Mouse (Mus musculus) small intestine, adult 2 months (tissue): ENCODE data around the gene Syncrip. TPM values are rescaled to one million over a fixed set of nuclear protein-coding genes. Genes with fewer than 3 reads are reported as not detected.

Experiments used
- H3K27ac ChIP-seq: fragments of 200-500 bp; 2 replicates; pipeline ENCODE4 v1.5.1; 2012; ENCODE audit warnings: low read depth, low read length, control low read depth, inconsistent platforms; ENCODE audit not compliant: insufficient read depth
- H3K27me3 ChIP-seq: fragments of 200-500 bp; 2 replicates; pipeline ENCODE4 v1.6.1; 2012; ENCODE audit warnings: mild to moderate bottlenecking, moderate library complexity, low read length, inconsistent platforms; ENCODE audit not compliant: control insufficient read depth, insufficient read depth
- H3K36me3 ChIP-seq: fragments of 200-500 bp; 2 replicates; pipeline ENCODE4 v1.6.1; 2012; ENCODE audit warnings: mild to moderate bottlenecking, low read length, control low read depth, inconsistent platforms; ENCODE audit not compliant: control insufficient read depth, insufficient read depth
- H3K4me1 ChIP-seq: fragments of 200-500 bp; 2 replicates; pipeline ENCODE4 v1.6.1; 2012; ENCODE audit warnings: low read length, inconsistent platforms, mixed read lengths; ENCODE audit not compliant: control insufficient read depth, insufficient read depth, insufficient read length
- H3K4me3 ChIP-seq: fragments of 200-500 bp; 2 replicates; pipeline ENCODE4 v1.5.1; 2012; ENCODE audit warnings: low read depth, mild to moderate bottlenecking, control low read depth, inconsistent platforms, low read length, moderate library complexity
- CTCF ChIP-seq: fragments of 200-500 bp; IDR thresholded peaks from 2 replicates; pipeline ENCODE4 v1.5.1; 2012; ENCODE audit warnings: low read depth, mild to moderate bottlenecking, control low read depth, inconsistent platforms, low read length, moderate library complexity, mixed read lengths; ENCODE audit not compliant: insufficient replicate concordance, insufficient read length; ENCODE audit errors: extremely low read depth
- POLR2A ChIP-seq: fragments of 200-500 bp; IDR thresholded peaks from 2 replicates; pipeline ENCODE4 v1.6.1; 2012; ENCODE audit warnings: low read depth, mild to moderate bottlenecking, control low read depth, inconsistent platforms, low read length, moderate library complexity
- WGBS: fragments of 180-500 bp; shearing (Covaris S2); methylation state at CpG from one replicate; pipeline ENCODE4 v1.1.7; 2018; 5-methylcytosine and 5-hydroxymethylcytosine counted together
- polyA plus RNA-seq: library from polyadenylated mRNA; depleted of rRNA; stranded (reverse); fragments of >200 nt; gene quantifications from 2 replicates; pipeline ENCODE4 v1.2.3, GENCODE M21; 2012

Syncrip gene
- polyA plus RNA-seq, 1 experiment = 2.6 TPM

GRCm38 (mm10) chr9:88438555-88439237 lies 43.7 kb downstream of the Syncrip start, which contains the start of gene Snx14:
TSS of gene Snx14 (minus strand) at chr9:88438958.
- under 1% methylated on average over 62 of the region's 62 CpGs for WGBS
- no peaks in the 10 kb centered on the region for H3K36me3 ChIP-seq
- peaks cover 3% of the 10 kb centered on the region; the same call in 1 of the 2 replicates for H3K4me1 ChIP-seq
- H3K4me3 ChIP-seq = peak within 1 kb of the TSS; percentile 72
- no peaks in the 10 kb centered on the region for H3K27me3 ChIP-seq
- TF ChIP-seq CTCF (no peak), POLR2A (peak; percentile 77; the same call in 1 of the 2 replicates)
- H3K27ac ChIP-seq = peak within 1 kb of the TSS; percentile 67

DNA sequence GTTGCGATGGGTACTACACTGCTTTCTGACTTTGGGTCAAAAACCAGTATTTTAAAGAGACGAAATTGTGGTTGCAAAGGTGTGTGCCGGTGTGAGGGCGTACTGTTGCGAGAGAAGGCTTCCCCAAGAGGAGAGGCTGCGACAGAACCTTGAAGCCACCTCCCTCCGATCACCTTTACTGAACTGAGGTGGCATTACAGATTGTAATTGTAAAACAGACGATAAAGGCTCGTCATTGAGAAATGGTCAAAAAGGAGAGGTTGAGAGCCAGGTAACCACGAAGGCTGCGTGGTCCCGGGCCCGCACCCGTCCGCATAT lies 44.2 kb downstream of the Syncrip start:
- WGBS = under 1% methylated on average over 15 of the region's 15 CpGs
- peak overlapping the region; percentile 72 for H3K4me3 ChIP-seq
- no peak for TF ChIP-seq CTCF
- TF ChIP-seq POLR2A = no peak
- no peaks in the 10 kb centered on the region for H3K36me3 ChIP-seq
- peaks cover 3% of the 10 kb centered on the region; the same call in 1 of the 2 replicates for H3K4me1 ChIP-seq
- peak overlapping the region; percentile 67 for H3K27ac ChIP-seq
- H3K27me3 ChIP-seq = no peaks in the 10 kb centered on the region

- WGBS = 17% methylated on average over 10 of the region's 10 CpGs
- H3K27ac ChIP-seq = peak overlapping the region; percentile 67
- peak overlapping the region; percentile 72 for H3K4me3 ChIP-seq
- TF ChIP-seq POLR2A (no peak), CTCF (no peak)
- H3K36me3 ChIP-seq = no peaks in the 10 kb centered on the region
- peaks cover 3% of the 10 kb centered on the region; the same call in 1 of the 2 replicates for H3K4me1 ChIP-seq
- no peaks in the 10 kb centered on the region for H3K27me3 ChIP-seq
Measured at GRCm38 (mm10) chr9:88437342-88438236, 44.8 kb downstream of the Syncrip start.

DNA sequence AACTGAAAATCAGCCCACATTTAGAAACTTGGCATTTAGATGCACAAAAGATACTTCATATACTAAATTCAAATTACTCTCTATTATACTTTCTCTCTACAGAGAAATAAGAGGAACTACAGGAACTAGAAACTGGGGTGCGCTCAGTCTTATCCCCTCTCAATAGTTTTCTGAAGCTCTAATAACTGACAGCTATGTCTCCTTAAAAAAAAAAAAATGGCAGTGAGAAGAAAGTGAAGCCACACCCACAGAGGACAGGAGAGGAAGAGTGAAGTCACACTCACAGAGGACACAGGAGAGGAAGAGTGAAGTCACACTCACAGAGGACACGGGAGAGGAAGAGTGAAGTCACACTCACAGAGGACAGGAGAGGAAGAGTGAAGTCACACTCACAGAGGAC lies 58.0 kb downstream of the Syncrip start:
- H3K4me1 ChIP-seq = no peaks in the 10 kb centered on the region
- H3K27me3 ChIP-seq = no peaks in the 10 kb centered on the region
- no peak overlapping the region for H3K4me3 ChIP-seq
- no peak overlapping the region for H3K27ac ChIP-seq
- H3K36me3 ChIP-seq = peaks cover 16% of the 10 kb centered on the region
- TF ChIP-seq CTCF (no peak), POLR2A (no peak)
- 65% methylated on average over 2 of the region's 2 CpGs for WGBS

DNA sequence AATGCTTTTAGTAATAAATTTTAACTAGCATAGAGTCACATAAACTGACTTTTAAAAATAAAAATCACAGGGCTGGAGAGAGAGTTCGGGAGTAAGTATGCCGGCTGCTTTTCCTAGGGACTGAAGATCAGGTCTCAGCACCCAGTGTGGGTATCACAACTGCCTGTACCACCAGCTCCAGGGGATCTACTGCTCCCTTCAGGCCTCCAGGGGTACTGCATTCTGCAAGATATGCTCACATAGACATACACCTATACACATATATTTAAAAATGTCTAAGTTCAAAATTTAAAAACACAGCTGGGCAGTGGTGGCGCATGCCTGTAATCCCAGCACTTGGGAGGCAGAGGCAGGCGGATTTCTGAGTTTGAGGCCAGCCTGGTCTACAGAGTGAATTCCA lies 59.9 kb downstream of the Syncrip start:
- Histone ChIP-seq H3K4me3 (no peak overlapping the region), H3K27ac (no peak overlapping the region), H3K36me3 (peaks cover 21% of the 10 kb centered on the region), H3K27me3 (no peaks in the 10 kb centered on the region), H3K4me1 (no peaks in the 10 kb centered on the region)
- WGBS = 98% methylated on average over 4 of the region's 4 CpGs
- TF ChIP-seq CTCF (no peak), POLR2A (no peak)

- no peaks in the 10 kb centered on the region for H3K4me1 ChIP-seq
- no peak overlapping the region for H3K4me3 ChIP-seq
- no peaks in the 10 kb centered on the region for H3K27me3 ChIP-seq
- H3K27ac ChIP-seq = no peak overlapping the region
- TF ChIP-seq CTCF = no peak
- no peak for TF ChIP-seq POLR2A
- WGBS = 64% methylated on average over 1 of the region's 1 CpGs
- H3K36me3 ChIP-seq = peaks cover 35% of the 10 kb centered on the region
Measured at GRCm38 (mm10) chr9:88416752-88417151, 65.6 kb downstream of the Syncrip start.

DNA sequence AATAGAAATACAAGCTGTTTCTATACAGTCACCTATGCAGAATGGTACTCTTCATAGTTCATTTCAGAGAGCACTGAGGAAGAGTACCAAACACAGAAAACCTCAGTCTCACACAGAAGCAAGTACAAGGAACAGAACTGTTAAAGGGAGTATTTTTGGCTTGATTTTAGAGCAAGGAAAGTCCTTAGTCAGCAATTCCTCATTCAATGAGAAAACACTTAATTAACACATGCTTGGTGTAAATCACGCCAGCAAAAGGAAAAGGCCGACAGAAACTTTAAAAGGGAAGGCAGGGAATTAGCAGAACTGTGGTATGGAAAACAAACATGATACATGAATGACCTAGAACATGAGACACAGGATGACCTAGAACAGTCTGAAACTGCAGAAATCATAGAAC lies 72.4 kb downstream of the Syncrip start:
- 94% methylated on average over 2 of the region's 2 CpGs for WGBS
- no peak for TF ChIP-seq POLR2A
- TF ChIP-seq CTCF = no peak
- H3K4me3 ChIP-seq = no peak overlapping the region
- no peaks in the 10 kb centered on the region for H3K4me1 ChIP-seq
- H3K27me3 ChIP-seq = no peaks in the 10 kb centered on the region
- no peak overlapping the region for H3K27ac ChIP-seq
- H3K36me3 ChIP-seq = peaks cover 23% of the 10 kb centered on the region
